Mouse (Mus musculus) cortical plate, adult 2 months (tissue): Measurements from ENCODE around the gene Actr5.

Experiments used
- CTCF ChIP-seq: fragments of 200-500 bp; IDR thresholded peaks from 2 replicates; pipeline ENCODE4 v1.5.1; 2011; ENCODE audit warnings: mild to moderate bottlenecking, control low read depth, low read length; ENCODE audit not compliant: insufficient read depth; ENCODE audit errors: extremely low read depth
- POLR2A ChIP-seq: fragments of 200-500 bp; IDR thresholded peaks from 2 replicates; pipeline ENCODE4 v1.6.1; 2011; ENCODE audit warnings: mild to moderate bottlenecking, low read length, control low read depth; ENCODE audit not compliant: insufficient read depth; ENCODE audit errors: extremely low read depth

DNA sequence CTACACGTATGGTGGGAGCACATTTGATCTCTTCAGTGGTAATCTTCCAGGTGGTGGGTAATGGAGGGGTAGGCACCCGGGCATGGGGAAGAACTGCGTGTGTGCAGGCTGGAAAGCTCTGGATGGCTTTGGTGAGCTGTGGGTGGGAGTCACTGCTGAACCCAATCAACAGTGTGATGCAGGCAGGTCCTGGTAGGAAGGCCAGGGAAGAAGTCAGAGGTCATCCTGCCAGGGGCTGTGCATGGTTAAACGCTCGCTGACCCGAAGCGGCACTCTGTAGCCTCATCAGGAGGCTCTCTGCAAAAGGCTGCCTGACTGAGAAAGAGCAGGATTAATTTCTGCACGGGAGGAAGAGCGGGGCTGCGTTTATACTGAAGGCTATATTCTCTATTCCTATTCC is 45.9 kb downstream of the Actr5 start:
- TF ChIP-seq CTCF = no peak
- TF ChIP-seq POLR2A = no peak
